Mouse (Mus musculus): ENCODE measurements around the gene Adh1.

The Adh1 gene

DNA sequence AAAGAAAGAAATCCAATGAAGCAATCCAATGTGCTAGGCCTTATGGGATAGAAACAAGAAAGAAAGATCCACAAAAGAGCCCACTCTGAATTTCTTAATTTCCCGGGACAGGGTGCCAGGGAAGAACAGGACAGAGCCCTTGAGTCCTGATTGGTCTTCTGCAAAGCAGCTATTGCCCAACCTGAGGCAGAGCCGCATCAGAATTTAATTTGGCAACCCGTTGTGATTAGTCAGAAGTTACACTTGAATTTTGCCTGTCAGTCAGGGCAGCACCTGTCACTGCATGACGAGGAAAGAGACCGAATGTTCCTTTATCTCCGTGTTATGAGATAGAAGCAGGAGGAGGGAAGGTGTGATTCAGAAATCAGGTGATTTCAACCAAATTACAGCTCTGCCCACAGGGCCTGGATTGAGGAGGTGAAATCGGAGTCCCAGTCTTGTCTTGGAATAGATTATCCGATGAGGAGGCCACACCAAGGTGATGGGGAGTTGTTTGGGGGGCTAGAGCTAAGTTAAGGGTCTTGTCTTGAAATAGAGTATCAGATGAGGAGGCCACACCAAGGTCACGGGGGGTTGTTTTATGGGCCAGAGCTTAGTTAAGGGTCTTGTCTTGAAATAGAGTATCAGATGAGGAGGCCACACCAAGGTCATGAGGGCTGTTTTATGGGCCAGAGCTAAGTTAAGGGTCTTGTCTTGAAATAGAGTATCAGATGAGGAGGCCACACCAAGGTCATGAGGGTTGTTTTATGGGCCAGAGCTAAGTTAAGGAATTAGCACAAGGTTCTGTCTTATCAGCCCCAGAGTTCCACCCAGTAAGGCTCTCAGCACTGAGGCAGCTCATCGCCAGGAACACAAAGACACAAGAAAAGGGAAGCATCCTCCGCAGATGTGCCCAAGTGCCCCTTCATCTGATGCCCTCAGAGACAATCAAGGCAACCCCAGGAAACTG is at the start of gene Adh1:
TSS of gene Adh1 (plus strand) at position 271 of the 949 bp plus-strand sequence.
- no peak for DNase-seq

GRCm38 (mm10) chr3:138212431-138212951 is 48.3 kb upstream of the Adh1 start:
- DNase-seq = no peak

DNA sequence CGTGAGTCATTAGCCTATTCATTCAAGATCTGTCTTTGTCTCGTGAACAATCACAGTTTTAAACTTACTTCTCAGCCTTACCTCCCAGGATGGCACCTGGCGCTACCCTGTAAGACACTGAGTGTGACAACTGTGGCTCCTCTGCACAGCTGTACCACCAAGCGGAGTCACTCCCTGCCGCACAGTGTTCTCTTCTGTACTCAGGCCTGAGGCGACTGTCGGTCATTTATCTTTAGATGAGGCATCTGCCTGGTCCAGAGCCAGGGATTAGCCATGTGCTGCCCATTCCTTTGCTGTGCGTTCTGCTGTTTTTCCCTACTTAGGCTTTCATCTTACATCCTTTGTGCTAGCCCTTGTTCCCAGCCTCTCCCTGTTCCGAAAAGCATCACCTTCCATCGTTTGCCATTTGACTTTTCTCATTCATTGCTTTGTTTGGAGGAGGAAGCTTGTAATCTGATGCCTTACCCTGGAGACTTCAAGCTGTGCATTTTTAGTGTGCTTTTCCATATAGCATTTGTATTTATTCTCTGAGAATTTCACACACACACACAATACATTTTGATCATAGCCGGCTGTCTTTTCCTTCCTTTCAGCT is 45.3 kb upstream of the Adh1 start:
- no peak for DNase-seq

- peak; percentile 39 for DNase-seq
Measured at GRCm38 (mm10) chr3:138216091-138216490, 44.7 kb upstream of the Adh1 start.

DNA sequence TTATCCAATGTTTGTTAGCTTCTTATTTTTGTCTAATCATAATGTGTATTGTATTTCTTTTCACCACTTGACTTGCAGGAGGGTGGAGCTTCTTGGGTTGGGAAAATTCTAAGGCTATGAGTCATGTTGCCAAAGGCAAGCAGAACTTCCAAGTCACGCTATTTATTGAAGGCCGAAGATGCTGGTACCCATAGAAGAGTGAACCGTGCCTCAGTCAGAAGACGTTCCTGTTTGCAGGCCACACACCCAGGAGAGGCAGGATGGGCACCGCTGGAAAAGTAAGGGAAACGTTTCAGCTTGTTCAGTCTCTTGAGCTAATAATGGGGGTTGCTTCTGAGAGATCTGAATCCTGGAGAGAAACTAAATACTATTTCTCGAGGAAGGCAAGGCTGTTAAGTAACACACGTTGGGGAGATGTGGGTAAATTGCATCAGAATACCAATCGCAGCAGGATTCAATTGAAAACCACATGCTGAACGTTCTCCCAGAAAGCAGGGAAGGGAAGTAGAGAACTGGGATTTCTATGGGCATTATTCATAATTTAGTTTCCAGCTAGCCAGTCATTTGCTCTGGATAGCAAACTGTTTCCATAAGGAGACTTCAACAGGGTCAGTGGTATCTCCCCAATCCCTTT is 43.0 kb upstream of the Adh1 start, which contains the start of gene Adh7:
TSS of gene Adh7 (plus strand) at position 130 of the 634 bp plus-strand sequence.
- DNase-seq = no peak

DNA sequence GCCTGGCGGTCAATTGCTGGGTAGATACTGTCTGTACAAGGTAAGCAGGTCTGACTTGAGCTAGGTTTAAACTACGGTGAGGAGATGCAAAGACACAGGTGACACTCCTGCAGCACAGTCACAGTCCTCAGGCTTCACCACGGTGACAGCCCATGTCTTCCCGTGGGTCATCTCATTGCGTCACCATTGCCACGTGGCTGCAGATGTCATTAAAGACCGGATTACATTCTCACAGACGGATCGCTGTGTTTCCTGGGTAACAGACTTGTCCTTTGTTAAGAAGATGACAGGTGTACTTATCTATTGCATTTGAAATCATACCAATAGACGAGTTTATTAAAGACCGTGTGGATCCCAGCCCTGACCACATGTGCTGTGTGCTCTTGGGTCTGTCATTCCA is 39.7 kb upstream of the Adh1 start:
- no peak for DNase-seq

GRCm38 (mm10) chr3:138222511-138222910 is 38.3 kb upstream of the Adh1 start:
- DNase-seq = no peak

- DNase-seq = peak; percentile 94
Measured at GRCm38 (mm10) chr3:138222952-138223351, 37.8 kb upstream of the Adh1 start.

DNA sequence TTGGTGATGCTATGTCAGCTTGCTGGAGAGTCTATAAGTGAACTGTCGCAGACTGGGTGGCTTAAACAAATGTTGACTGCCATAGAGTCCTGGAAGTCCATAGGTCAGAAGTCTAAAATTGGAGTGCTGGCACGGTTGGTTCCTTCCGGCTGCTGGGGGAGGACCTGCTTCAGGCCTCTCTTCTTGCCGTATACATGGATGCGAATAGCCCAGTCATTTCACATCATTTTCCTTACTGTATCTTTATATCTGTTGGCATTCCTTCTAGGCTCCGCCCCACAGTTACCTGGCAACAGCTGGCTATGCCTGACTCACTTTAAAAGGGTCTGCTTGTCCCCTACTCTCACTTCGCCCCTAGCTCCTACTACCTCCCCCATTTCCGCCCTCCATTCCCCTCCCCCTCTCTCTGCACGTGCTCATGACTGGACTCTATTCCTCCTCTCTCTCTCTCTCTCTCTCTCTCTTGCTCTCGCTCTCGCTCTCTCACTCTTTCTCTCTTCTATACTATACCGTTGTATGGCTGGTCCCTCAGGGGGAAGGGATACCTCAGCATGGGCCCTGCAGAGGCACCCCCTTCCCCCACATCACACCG is 36.3 kb upstream of the Adh1 start:
- DNase-seq = no peak

DNA sequence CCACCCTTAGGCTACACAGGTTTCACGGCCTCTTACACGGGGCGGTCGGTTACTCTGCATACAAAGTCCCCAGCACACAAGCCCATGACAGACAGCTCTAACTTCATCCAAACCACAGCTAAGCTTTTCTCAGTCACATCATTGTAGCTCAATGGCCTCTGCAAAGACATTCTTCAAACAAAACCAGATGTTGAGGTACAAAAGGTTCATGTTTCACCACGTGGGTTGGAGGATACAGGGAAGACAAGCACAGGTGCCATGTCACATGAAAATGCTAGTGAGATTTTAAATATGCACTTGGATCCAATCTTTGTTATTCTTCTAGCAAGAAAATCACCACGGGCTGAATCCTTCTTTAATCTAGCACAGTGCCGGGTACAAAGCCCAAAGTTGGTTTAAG is 35.5 kb upstream of the Adh1 start:
- no peak for DNase-seq

GRCm38 (mm10) chr3:138225853-138226252 is 34.9 kb upstream of the Adh1 start:
- DNase-seq = peak; percentile 62

- DNase-seq = no peak
Measured at GRCm38 (mm10) chr3:138226476-138226875, 34.3 kb upstream of the Adh1 start.

- DNase-seq = no peak
Measured at GRCm38 (mm10) chr3:138227082-138227481, 33.7 kb upstream of the Adh1 start.

- DNase-seq = no peak
Measured at GRCm38 (mm10) chr3:138227782-138228181, 33.0 kb upstream of the Adh1 start.

DNA sequence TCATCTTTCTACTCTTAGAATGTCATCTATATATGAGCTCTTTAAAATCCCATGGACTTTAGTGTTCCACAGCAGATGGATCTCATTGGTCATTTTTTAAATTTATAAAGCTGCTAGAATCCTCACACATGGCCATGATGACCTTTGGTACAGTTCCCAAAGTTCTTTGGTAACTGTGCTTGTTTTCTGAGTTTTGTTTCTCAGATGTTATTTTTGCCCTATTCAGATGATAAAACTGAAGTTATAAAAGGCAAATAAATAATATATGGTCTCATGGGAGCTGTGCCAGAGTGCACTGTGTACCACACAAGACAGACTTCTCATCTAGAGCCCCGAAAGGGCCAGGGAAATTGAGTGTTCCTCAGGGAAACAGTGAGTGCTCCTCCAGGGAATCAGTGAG is 31.3 kb upstream of the Adh1 start:
- no peak for DNase-seq

DNA sequence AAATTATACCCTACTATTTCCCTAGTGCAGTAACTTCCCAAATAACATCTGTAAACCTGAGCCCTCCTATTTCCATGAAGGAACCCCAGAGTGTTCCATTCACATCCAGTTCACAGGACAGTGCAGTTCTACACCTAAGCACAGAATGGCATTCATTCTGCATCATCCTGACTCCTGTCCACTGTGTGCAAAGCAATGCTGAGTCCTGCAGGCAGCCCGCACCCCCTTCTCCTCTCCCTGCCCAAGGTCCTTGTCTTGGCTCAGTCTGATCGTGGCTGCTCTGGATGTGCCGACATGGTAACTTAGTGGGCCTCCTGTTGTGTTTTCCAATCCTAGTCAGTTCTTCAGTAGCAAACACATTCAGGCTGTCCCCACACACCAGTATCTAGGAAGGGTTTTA is 30.5 kb upstream of the Adh1 start:
- DNase-seq = no peak

- DNase-seq = no peak
Measured at GRCm38 (mm10) chr3:138231531-138231930, 29.3 kb upstream of the Adh1 start.

GRCm38 (mm10) chr3:138236546-138237163 is 24.1 kb upstream of the Adh1 start:
- peak; percentile 24 for DNase-seq

GRCm38 (mm10) chr3:138238046-138238445 is 22.7 kb upstream of the Adh1 start:
- no peak for DNase-seq

DNA sequence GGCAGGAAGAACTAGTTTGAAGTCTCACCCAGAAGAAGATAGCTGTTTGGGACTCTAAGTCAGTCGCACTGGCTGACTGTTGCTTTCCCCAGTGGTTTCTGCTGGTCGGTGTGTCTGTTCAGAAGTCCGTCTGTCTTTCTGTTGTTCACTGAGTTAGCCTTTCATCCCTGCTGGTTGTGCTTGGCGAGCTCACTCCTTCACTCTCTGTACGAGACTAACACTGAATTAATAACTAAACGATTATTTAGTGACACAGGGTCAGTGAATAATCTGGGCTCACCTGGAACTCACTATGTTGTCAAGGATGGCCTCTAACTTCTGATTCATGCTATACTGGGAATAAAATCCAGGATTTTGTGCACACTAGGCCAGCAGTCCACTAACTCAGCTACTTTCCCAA is 21.3 kb upstream of the Adh1 start:
- DNase-seq = no peak

- no peak for DNase-seq
Measured at GRCm38 (mm10) chr3:138240411-138240810, 20.4 kb upstream of the Adh1 start.

- DNase-seq = no peak
Measured at GRCm38 (mm10) chr3:138240942-138241341, 19.8 kb upstream of the Adh1 start.

DNA sequence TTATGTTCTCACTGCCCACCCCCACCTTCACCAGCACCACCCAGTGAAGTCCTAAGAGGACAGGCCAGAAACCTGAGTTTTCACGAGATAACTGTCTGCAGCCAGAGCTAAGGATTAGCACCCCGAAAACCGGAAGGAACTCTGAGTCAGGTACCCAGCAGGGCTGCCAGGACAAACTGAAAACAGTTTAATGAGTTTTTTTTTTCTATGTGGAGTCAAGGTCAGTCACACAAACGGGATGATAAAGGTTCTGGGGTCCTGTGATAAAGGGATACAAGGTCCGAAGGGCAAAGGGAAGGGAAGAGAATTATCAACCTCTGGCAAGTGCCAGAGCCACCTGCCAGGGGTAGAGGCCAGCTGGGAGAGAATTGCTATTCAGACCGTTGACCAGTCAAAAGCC is 19.4 kb upstream of the Adh1 start:
- no peak for DNase-seq

Data from lung, postnatal 36 days (tissue).